Mouse (Mus musculus): ENCODE data around the gene Padi3.

DNA sequence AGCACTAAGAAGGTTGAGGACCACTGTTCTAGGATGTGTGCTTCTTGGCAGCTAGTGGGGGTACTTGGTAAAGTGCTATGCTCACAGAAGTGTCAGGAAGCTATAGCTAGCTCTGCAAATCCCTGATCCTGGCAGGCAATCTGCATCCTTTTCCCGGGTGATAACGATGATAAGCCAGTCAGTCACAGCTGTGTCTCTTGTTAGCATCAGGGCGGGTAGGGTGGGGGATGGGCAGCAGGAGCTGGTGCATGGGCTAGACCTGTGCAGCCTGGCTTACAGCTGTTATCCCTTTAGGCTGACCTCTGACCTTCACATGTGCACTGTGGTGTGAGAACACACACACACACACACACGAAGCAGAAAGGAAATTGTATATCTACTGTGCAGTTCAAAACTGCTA, 67.4 kb downstream of the Padi3 start:
- TF ChIP-seq CTCF (IDR thresholded peaks at IDR 0.05; ENCODE audit: extremely low read depth, insufficient read depth, insufficient read length, insufficient replicate concordance) (no peak), POLR2A (IDR thresholded peaks at IDR 0.05; ENCODE audit: low read depth, low read length) (no peak)

All from spleen, adult 2 months (tissue).